Mouse (Mus musculus): ENCODE measurements around the gene Fuca1. TPM values are rescaled to one million over a fixed set of nuclear protein-coding genes. Genes with fewer than 3 reads are reported as not detected.
A peak's percentile ranks its signal among the peaks of the same experiment; 100 is the strongest.

Gene Fuca1
- polyA plus RNA-seq, 1 experiment from 2014 or later, result 48.1 TPM

DNA sequence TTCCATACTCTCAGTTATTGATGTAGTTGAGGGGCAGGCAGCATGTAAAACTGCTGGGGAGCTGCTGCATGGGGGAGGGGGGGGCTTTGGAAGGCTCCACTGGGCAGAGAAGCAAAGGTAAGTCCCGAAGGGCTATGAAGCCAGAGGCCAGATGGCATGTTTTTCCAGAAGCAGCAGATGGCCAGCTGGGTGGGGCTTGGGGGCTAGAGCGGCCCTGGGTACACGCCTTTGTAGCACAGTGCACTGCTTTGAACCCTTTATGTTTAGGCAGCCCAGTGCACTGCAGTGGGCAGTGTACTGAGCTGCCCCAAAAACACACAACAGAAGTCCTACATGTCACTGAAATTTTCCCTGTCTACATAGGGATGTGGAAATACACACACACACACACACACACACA lies 7.7 kb upstream of the Fuca1 start:
- 44% methylated on average over 3 of the region's 3 CpGs for WGBS
- DNase-seq (ENCODE audit: low spot score, missing footprints) (peak; percentile 87), ATAC-seq (ENCODE audit: low FRiP score) (peak; percentile 88)
- Histone ChIP-seq H3K9ac (ENCODE audit: low read length) (no peak overlapping the region), H3K27ac (ENCODE audit: low read depth, low read length) (peak overlapping the region; percentile 75), H3K4me3 (ENCODE audit: low read depth, low read length) (no peak overlapping the region), H3K4me2 (no peak overlapping the region), H3K4me1 (ENCODE audit: control insufficient read depth, insufficient read depth, low read length) (peaks cover 3% of the 10 kb centered on the region; the same call in 1 of the 2 replicates), H3K9me3 (ENCODE audit: control insufficient read depth, low read length) (no peaks in the 10 kb centered on the region), H3K27me3 (ENCODE audit: control insufficient read depth, insufficient read depth, low read length) (no peaks in the 10 kb centered on the region), H3K36me3 (ENCODE audit: control insufficient read depth, insufficient read depth, low read length) (no peaks in the 10 kb centered on the region)

DNA sequence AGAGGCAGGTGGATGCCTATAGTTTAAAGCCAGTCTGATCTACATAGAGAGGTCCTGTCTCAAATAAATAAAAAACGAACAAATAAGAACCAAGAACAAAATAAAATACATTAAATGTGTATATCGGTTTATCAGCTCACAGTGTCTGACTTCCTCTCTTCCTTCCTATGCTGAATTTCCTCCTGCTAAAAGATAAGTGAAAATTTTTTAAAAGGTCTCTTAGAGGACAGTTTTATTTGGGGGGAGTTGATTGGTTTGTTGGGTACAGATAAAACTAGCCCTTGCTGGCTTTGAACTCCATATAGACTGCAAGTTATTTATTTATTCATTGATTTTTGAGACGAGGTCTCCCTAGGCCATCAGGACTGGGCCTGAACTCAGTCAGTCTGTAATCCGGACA lies 7.1 kb upstream of the Fuca1 start:
- WGBS, result 77% methylated on average over 4 of the region's 4 CpGs
- H3K27me3 ChIP-seq (ENCODE audit: control insufficient read depth, insufficient read depth, low read length), result no peaks in the 10 kb centered on the region
- no peak overlapping the region for H3K4me3 ChIP-seq (ENCODE audit: low read depth, low read length)
- no peak overlapping the region for H3K9ac ChIP-seq (ENCODE audit: low read length)
- DNase-seq (ENCODE audit: low spot score, missing footprints), result no peak
- H3K4me1 ChIP-seq (ENCODE audit: control insufficient read depth, insufficient read depth, low read length), result peaks cover 3% of the 10 kb centered on the region; the same call in 1 of the 2 replicates
- ATAC-seq (ENCODE audit: low FRiP score), result no peak
- H3K4me2 ChIP-seq, result no peak overlapping the region
- H3K27ac ChIP-seq (ENCODE audit: low read depth, low read length), result peak overlapping the region; percentile 75
- no peaks in the 10 kb centered on the region for H3K9me3 ChIP-seq (ENCODE audit: control insufficient read depth, low read length)
- H3K36me3 ChIP-seq (ENCODE audit: control insufficient read depth, insufficient read depth, low read length), result no peaks in the 10 kb centered on the region

DNA sequence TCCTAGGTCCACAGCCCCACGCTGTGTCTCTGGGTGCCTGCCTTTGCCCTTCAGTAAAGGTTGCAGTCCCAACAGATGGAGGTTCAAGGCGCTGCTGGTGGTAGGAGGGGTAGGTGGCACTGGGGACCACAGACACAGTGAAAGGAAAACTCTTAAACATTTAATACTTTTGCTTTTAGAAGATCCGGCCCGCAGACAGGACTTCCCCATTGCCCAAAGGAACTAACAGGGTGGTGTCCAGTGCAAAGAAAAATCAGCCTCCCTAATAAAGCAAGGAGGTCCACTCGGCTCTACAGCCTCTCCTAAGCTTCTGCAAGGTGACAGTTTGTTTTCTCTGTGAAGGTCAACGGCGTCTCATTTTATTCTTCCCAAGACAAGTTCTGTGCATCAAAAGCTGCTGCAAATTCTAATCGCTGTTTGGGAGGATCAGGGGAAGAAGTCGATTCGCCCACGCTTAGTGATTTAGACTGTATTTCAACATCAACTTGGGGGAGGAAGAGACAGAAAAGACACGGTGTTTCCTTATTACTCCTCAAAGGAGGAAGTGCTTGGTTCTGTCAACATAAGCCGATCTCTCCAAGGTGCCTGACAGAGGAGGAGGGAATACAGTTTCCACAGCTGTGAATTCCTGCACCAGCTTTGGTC lies 1.8 kb upstream of the Fuca1 start:
- no peaks in the 10 kb centered on the region for H3K9me3 ChIP-seq (ENCODE audit: control insufficient read depth, low read length)
- H3K4me2 ChIP-seq, result no peak overlapping the region
- H3K4me3 ChIP-seq (ENCODE audit: low read depth, low read length), result no peak overlapping the region
- peaks cover 9% of the 10 kb centered on the region for H3K4me1 ChIP-seq (ENCODE audit: control insufficient read depth, insufficient read depth, low read length)
- peaks cover 2% of the 10 kb centered on the region; the same call in 1 of the 2 replicates for H3K36me3 ChIP-seq (ENCODE audit: control insufficient read depth, insufficient read depth, low read length)
- H3K27ac ChIP-seq (ENCODE audit: low read depth, low read length), result no peak overlapping the region
- DNase-seq (ENCODE audit: low spot score, missing footprints) (no peak), ATAC-seq (ENCODE audit: low FRiP score) (no peak)
- 91% methylated on average over 13 of the region's 13 CpGs for WGBS
- H3K9ac ChIP-seq (ENCODE audit: low read length), result no peak overlapping the region
- no peaks in the 10 kb centered on the region for H3K27me3 ChIP-seq (ENCODE audit: control insufficient read depth, insufficient read depth, low read length)

DNA sequence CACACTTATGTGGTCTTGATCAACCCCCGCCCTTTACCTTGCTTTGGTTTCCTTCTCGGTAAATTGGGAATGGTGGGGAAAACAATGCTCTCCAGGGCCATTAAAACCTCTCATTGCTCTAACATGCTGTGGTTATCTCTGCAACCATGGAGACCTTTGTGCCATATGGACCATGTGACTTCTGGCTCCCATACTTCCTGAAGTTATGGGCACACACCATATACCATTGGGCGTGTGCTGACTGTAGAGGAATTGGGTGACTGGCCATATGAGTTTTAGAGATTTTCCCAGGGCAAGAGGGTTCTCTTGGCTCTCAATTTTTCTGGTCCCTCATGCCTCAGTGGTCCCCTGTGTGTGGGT lies 1.3 kb upstream of the Fuca1 start:
- peaks cover 2% of the 10 kb centered on the region; the same call in 1 of the 2 replicates for H3K36me3 ChIP-seq (ENCODE audit: control insufficient read depth, insufficient read depth, low read length)

DNA sequence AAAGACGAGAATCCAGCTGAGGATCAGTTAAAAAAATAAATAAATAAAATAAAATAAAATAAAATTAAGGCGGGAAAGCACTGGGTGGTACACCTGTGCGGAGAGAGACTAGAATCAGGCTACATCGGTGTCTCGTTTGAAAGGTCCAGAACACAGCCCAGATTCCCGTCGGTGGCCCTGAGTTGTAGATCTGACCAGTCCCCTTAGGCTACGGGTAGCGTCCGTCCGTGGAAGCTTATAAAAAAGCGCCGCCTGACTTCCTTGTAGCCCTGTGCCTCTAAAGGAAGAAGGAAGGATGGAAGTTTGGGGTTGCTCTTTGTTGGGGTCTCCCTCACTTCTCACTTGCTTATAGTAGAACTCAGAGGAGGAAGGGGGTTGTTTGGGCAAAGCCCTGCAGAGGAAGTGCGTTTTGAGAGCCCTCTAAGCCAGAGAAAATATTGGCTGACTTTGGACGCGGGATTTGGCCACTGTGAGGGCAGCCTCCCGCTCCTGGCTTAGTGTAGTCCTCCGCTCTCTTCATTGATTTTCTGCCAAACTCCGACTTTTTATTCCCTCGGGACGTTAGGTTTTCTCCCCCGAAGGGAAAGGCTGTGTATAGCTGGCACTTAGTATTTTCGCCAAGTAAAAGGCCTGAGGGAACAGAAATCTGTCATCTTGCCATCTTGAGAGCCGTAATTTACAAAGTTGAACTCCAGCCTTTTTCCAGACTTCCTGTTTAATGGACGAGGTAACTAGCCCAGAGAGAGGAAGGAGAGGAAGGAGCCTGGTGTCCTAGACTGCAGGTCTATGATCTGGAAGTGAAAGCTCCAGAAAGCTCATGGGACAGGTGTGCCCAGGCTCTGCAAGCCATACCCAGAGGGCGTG lies 954 bp downstream of the Fuca1 start:
- no peak for ATAC-seq (ENCODE audit: low FRiP score)
- Histone ChIP-seq H3K4me2 (peak overlapping the region; percentile 92), H3K27me3 (ENCODE audit: control insufficient read depth, insufficient read depth, low read length) (no peaks in the 10 kb centered on the region), H3K9me3 (ENCODE audit: control insufficient read depth, low read length) (no peaks in the 10 kb centered on the region), H3K27ac (ENCODE audit: low read depth, low read length) (no peak overlapping the region), H3K9ac (ENCODE audit: low read length) (peak overlapping the region; percentile 82), H3K4me1 (ENCODE audit: control insufficient read depth, insufficient read depth, low read length) (peaks cover 9% of the 10 kb centered on the region), H3K36me3 (ENCODE audit: control insufficient read depth, insufficient read depth, low read length) (peaks cover 2% of the 10 kb centered on the region; the same call in 1 of the 2 replicates), H3K4me3 (ENCODE audit: low read depth, low read length) (peak overlapping the region; percentile 68)
- 12% methylated on average over 26 of the region's 26 CpGs for WGBS
- DNase-seq (ENCODE audit: low spot score, missing footprints), result peak; percentile 86

More for the DNA sequence above, 1.3 kb upstream of the Fuca1 start:
- ATAC-seq (ENCODE audit: low FRiP score) (no peak), DNase-seq (ENCODE audit: low spot score, missing footprints) (no peak)
- Histone ChIP-seq H3K27ac (ENCODE audit: low read depth, low read length) (no peak overlapping the region), H3K9me3 (ENCODE audit: control insufficient read depth, low read length) (no peaks in the 10 kb centered on the region), H3K4me1 (ENCODE audit: control insufficient read depth, insufficient read depth, low read length) (peaks cover 9% of the 10 kb centered on the region), H3K4me2 (no peak overlapping the region), H3K4me3 (ENCODE audit: low read depth, low read length) (no peak overlapping the region), H3K27me3 (ENCODE audit: control insufficient read depth, insufficient read depth, low read length) (no peaks in the 10 kb centered on the region), H3K9ac (ENCODE audit: low read length) (no peak overlapping the region)
- 88% methylated on average over 3 of the region's 3 CpGs for whole genome bisulfite sequencing

DNA sequence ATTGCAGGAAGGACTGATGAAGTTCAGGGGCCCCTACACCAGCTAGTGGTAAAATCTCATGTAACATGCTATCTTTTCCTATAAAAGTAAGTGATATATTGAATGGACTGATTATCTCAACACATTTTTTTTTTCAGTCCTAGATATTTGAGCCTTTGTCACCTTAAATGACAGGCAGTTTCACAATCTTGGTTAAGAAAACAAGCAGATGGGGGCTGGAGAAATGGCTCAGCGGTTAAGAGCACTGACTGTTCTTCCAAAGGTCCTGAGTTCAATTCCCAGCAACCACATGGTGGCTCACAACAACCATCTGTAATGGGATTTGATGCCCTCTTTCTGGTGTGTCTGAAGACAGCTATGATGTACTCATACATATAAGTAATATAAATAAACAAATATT lies 1.7 kb downstream of the Fuca1 start:
- ATAC-seq (ENCODE audit: low FRiP score) (no peak), DNase-seq (ENCODE audit: low spot score, missing footprints) (no peak)
- H3K9ac ChIP-seq (ENCODE audit: low read length), result no peak overlapping the region
- no peaks in the 10 kb centered on the region for H3K9me3 ChIP-seq (ENCODE audit: control insufficient read depth, low read length)
- 94% methylated on average over 1 of the region's 1 CpGs for WGBS
- H3K4me2 ChIP-seq, result peak overlapping the region; percentile 92
- no peak overlapping the region; the same call in 1 of the 2 replicates for H3K4me3 ChIP-seq (ENCODE audit: low read depth, low read length)
- peaks cover 2% of the 10 kb centered on the region; the same call in 1 of the 2 replicates for H3K36me3 ChIP-seq (ENCODE audit: control insufficient read depth, insufficient read depth, low read length)
- H3K27me3 ChIP-seq (ENCODE audit: control insufficient read depth, insufficient read depth, low read length), result no peaks in the 10 kb centered on the region
- H3K27ac ChIP-seq (ENCODE audit: low read depth, low read length), result no peak overlapping the region
- H3K4me1 ChIP-seq (ENCODE audit: control insufficient read depth, insufficient read depth, low read length), result peaks cover 9% of the 10 kb centered on the region

DNA sequence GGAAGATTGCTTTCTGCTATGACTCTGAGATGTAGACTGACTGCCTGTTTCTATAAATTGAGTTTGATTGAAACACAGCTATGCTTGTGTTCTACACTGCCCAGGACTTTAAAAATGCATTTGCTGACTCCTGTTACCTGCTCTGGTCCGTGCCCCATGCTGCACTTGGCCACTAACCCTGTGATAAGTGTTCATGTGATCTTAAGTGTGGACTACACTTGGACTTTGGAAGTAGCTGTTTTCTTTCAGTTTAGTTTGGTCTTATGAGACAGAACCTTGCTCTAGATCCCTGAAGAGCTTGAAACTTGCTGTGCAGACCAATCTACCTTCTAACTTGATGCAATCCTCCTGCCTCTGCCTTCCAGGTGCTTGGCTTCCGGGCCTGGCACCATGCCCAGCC lies 3.9 kb downstream of the Fuca1 start:
- Histone ChIP-seq H3K9me3 (ENCODE audit: control insufficient read depth, low read length) (no peaks in the 10 kb centered on the region), H3K27me3 (ENCODE audit: control insufficient read depth, insufficient read depth, low read length) (no peaks in the 10 kb centered on the region), H3K27ac (ENCODE audit: low read depth, low read length) (no peak overlapping the region), H3K36me3 (ENCODE audit: control insufficient read depth, insufficient read depth, low read length) (peaks cover 2% of the 10 kb centered on the region; the same call in 1 of the 2 replicates), H3K4me3 (ENCODE audit: low read depth, low read length) (no peak overlapping the region), H3K9ac (ENCODE audit: low read length) (no peak overlapping the region), H3K4me1 (ENCODE audit: control insufficient read depth, insufficient read depth, low read length) (peaks cover 9% of the 10 kb centered on the region), H3K4me2 (no peak overlapping the region)
- DNase-seq (ENCODE audit: low spot score, missing footprints) (no peak), ATAC-seq (ENCODE audit: low FRiP score) (no peak)
- 86% methylated on average over 2 of the region's 2 CpGs for WGBS

DNA sequence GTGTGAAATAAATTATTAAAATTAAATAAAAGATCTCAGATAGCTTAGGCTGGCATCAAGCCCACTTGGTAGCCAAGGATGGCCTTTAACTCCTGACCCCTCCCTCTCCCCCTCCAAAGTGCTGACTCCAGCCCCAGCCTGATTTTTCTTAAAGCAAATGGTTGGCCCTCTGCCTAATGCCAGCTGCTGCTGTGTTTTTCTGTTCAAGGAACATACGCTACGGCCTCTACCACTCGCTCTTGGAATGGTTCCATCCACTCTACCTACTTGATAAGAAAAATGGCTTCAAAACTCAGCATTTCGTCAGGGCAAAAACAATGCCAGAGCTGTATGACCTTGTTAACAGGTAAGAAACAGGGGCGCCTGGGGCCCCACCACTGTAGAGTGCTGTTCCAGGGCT lies 4.8 kb downstream of the Fuca1 start:
- no peak overlapping the region for H3K27ac ChIP-seq (ENCODE audit: low read depth, low read length)
- H3K9me3 ChIP-seq (ENCODE audit: control insufficient read depth, low read length), result no peaks in the 10 kb centered on the region
- peaks cover 9% of the 10 kb centered on the region for H3K4me1 ChIP-seq (ENCODE audit: control insufficient read depth, insufficient read depth, low read length)
- H3K36me3 ChIP-seq (ENCODE audit: control insufficient read depth, insufficient read depth, low read length), result peaks cover 2% of the 10 kb centered on the region; the same call in 1 of the 2 replicates
- no peak for ATAC-seq (ENCODE audit: low FRiP score)
- no peak overlapping the region for H3K9ac ChIP-seq (ENCODE audit: low read length)
- WGBS, result 91% methylated on average over 5 of the region's 5 CpGs
- H3K4me2 ChIP-seq, result no peak overlapping the region
- H3K4me3 ChIP-seq (ENCODE audit: low read depth, low read length), result no peak overlapping the region
- H3K27me3 ChIP-seq (ENCODE audit: control insufficient read depth, insufficient read depth, low read length), result no peaks in the 10 kb centered on the region
- DNase-seq (ENCODE audit: low spot score, missing footprints), result no peak

DNA sequence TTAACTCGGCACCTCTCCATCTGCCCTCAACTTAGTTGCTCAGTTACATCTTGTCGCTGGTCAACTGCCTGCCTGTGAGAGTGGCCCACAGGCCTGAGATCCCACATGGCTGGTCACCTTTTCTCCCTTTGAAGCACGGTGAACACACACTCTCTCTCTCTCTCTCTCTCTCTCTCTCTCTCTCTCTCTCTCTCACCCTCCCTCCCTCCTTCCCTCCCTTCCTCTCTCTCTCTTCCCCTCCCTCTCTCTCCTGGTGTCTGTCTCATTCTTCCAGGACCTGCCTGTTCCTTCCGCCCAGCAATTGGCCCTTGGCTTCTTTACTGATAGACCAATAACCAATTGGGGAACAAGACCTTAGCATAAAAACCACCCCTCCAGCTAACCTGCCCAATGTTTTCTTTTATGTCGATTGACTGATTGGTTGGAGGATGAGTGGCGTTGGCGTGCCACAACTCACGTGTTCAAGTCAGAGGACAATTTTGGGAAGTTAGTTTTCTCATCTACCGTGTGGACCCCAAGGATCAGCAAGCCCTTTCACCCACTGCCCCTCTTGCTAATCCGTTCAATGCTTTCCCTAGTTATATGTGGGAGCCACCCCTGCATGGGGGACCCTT lies 5.8 kb downstream of the Fuca1 start:
- no peak for DNase-seq (ENCODE audit: low spot score, missing footprints)
- Histone ChIP-seq H3K4me1 (ENCODE audit: control insufficient read depth, insufficient read depth, low read length) (peaks cover 8% of the 10 kb centered on the region), H3K36me3 (ENCODE audit: control insufficient read depth, insufficient read depth, low read length) (peaks cover 2% of the 10 kb centered on the region; the same call in 1 of the 2 replicates), H3K27ac (ENCODE audit: low read depth, low read length) (no peak overlapping the region), H3K4me3 (ENCODE audit: low read depth, low read length) (no peak overlapping the region), H3K9me3 (ENCODE audit: control insufficient read depth, low read length) (no peaks in the 10 kb centered on the region), H3K4me2 (no peak overlapping the region), H3K9ac (ENCODE audit: low read length) (no peak overlapping the region), H3K27me3 (ENCODE audit: control insufficient read depth, insufficient read depth, low read length) (no peaks in the 10 kb centered on the region)
- WGBS, result 87% methylated on average over 10 of the region's 10 CpGs
- ATAC-seq (ENCODE audit: low FRiP score), result no peak
